Mouse (Mus musculus): ENCODE measurements around the gene Psmb11.
"Not testable (repeated sequence)": the region's sequence is repeated elsewhere in the genome, so short reads cannot be mapped to it uniquely, and the experiment has no call there.

Gene Psmb11

DNA sequence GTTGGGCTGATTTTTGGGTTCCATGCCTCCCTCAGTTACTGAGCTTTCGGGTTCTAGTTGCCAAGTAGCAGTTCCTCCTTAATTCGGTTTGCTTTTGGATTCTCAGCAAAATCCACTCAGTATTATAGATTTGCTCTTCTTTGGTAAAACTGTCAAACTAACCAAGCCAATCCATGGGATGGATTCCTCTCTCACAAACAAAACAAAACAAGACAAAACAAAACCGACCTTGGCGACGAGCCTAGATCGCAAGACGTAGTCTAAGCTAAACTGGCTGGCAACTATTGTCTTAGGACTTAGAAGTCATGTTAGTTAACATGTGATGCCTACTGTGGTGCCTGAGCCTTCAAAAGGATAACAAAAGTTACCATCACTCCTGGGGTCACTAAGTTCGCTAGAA lies 17.5 kb upstream of the Psmb11 start:
- DNase-seq: peak in 1 of 2 experiments; percentile 24

DNA sequence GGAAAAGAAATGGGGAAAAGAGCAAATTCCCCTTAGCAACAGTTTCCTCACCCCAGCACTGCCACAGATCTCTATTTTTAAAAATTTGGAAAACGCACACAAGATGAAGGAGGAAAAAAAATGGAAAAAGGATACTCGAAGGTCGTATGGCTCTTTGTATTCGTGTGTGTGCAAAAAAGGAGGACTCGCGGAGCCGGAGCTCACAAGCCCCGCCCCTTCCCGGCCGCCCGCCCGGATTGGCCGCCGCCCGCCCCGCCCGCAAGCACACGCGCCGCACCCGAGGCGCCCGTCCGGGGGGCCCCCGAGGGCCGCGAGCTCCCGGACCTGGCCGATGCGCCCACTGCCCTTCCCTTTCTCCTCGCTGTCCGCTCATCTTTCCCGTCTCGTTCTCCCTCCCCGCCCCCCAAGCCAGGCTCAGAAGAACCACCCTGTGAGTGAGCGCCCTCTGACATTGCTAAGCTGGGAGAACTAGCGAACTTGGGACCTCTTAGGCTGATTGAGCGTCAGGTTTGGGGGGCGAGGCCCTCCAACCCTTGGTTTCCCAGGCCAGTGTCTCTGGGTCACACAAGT lies 15.4 kb upstream of the Psmb11 start, which contains the start of gene 4931414P19Rik:
Gene 4931414P19Rik, minus strand, starts transcription at position 242 of the 570 bp plus-strand sequence.
- peak; percentile 88 to 91 for DNase-seq

DNA sequence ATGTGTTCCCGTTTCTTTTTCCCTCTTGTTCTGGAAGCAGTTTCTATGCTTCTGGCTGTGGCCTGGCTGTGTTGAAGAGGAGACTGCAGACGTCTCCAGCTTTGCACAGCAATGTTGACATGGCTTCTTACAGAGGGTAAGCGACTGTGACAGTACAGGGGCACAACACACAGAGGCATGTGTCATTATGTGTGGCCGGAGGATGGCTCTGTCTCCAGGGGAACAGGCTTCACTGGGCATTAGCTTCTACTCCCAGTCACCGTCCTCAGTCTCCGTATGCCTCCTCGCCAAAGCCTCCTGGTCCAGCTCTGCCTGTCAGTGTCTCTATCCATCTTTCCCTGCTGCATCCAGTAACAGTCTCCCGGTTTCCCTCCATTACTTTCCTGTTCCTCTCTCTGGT lies 14.0 kb upstream of the Psmb11 start:
- no peak for DNase-seq

DNA sequence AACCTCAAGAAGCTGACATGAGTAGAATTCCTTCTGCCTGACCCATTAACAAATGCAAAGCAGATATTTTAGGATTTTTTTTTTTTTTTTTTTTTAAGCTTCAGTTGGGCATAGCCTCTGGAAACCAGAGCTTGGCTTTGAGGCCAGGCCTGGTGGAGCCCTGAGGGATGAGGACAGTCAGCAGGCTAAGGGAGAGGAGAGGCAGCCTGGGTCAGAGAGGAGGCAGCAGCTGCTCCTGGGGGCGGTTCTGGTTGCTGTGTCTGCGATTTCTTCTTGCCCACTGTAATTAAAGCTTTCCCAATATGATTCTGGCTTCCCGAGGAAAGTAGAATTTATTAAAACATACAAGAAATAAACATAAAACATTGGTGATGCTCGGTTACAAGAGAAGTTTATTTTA lies 12.0 kb upstream of the Psmb11 start:
- DNase-seq: peak in 1 of 2 experiments; percentile 56

DNA sequence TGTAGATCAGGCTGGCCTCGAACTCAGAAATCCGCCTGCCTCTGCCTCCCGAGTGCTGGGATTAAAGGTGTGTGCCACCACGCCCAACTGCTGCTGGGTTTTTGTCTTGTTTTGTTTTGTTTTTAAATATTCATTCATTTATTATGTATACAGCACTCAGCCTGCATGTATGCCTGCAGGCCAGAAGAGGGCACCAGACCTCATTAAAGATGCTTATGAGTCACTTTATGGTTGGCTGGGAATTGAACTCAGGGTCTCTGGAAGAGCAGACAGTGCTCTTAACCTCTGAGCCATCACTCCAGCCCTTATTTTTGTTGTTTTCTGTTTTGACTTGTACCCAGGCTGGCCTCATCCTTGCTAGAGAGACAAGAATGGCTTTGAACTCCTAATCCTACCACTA lies 11.3 kb upstream of the Psmb11 start:
- DNase-seq: peak in 1 of 2 experiments; percentile 37

DNA sequence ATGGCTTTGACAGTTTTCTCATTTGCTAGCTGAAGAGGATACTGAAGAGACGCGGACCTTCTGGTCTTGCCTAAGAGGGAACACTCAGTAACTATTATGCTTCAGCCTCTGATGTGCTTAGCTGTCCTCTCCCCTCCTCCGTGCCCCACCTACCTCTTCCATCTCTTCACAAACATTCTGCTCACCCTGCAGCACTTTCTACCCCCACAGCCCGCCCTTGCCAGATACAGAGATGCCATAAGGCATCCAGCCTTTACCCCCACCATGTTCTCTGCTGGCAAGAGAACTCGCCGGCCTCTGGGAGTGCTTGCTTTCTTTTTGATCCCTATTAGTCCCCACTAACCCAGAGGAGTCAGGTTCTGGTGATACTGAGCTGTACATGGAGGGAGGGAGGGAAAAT lies 10.6 kb upstream of the Psmb11 start:
- DNase-seq: no peak

DNA sequence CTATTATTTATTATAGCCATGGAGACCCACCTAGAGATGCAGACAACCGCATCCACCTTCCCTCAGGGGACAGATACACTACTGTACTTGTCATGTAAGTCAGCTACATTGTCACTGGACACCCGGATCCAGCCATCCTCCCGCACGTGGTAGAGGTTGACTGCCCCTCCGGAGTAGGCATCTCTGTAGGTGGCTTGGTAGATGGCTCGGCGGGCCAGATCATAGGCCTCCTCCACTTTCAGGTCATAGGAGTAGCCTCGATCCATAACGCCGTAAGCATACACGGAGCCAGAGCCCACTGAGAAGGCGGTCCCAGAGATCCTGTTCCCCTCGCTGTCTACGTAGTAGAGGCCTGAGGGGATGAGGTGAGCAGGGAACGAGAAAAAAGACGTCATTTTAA lies 7.1 kb upstream of the Psmb11 start:
- not testable (repeated sequence) for DNase-seq

DNA sequence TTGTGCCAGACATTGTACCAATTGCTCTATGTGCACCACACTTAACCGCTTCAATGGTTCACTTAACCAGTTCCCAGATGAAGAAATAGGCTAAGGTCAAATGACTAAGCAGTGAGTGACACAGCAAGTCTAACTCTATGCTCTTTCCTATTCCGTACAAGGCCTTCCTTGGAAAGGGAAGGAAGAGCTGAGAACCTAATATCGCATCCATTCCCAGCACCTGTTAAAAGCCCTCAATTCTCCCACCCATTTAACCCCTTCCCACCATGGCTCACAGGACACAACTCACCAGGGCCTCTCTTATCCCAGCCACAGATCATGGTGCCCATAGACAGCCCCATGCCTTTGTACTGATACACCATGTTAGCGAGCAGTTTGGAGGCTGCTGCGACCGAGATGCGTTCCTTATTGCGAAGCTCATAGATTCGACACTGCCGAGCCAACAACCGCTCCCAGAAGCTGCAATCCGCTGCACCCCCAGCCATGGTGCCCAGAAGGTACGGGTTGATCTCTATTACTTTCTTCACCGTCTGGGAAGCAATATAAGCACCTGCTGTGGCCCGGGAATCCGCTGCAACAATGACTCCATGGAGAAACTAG lies 4.9 kb upstream of the Psmb11 start:
- DNase-seq: no peak

DNA sequence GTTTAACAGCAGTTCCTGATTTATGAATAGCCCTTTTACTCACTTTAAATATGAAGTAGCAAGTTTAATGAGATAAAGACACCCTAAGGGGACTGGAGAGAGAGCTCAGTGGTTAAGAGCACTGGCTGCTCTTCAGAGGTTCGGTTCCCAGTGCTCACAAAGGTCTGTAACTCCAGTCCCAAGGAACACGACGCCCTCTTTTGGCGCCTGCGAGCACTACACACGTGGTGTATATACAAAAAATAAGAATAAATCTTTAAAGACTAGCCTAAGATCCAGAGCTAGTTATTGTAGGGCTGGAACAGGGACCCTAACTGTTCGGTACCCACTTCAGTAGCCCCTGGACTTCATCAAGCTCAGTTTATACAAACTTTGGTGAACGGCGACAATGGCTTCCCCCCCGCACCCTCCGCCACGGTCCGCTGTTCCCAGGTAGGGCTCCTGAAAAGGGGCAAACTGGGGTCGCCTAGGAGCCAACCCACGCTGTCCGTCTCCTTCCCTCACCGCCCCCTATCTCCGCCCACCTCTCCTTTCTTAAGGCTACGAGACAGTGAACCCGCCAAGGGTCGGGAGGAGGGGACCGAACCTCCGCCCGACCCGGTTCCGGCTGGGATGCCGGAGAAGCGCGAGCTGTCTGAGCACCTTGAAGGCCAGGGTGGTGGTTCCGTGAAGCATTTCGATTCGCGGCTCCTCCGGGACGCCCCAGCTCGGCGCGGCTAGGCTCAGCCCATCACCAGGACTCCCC lies 3.9 kb upstream of the Psmb11 start:
- no peak for DNase-seq

DNA sequence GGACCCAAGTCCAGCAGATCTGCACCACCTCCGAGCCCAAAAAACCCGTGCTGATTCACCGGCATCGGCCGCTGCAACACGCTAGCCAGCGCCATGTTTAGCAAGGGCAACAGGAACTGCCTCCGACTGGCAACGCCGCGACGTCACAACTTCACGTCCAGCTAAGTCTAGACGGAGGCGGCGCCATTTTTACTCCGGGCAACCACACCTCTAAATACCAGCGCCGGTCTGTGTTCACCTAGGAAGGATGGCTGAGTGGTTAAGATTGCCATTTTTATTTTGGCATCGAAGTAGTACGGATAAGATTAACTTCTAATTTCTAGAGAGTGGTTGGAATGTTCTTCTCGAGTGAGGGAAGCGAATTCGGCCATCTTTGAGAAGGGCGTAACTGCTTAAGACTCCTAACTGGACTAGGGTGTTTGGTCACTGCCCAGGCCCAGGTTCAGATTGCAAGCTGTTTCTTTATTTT lies 3.3 kb upstream of the Psmb11 start, which contains the start of gene Psmb5:
Gene Psmb5, minus strand, starts transcription at position 126 of the 469 bp plus-strand sequence.
- DNase-seq: peak; percentile 90 to 92

DNA sequence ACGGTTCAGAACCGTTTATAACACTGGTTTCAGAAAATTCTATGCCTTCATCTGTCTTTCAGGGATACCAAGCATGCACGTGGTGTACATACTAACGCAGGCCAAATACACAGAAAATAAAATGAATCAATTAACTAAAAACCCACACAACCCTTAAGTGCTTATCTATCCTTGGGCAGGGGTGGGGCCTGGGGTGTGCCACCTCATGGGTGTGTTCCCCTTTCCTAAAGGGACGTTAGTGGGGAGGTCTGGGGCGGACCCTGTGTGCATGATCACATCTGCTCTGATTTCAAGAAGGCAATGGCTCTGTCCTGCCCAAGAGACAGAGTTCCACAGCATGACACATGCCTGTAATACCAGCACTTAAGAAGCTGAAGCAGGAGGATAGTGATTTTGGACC lies 2.1 kb downstream of the Psmb11 start:
- no peak for DNase-seq

DNA sequence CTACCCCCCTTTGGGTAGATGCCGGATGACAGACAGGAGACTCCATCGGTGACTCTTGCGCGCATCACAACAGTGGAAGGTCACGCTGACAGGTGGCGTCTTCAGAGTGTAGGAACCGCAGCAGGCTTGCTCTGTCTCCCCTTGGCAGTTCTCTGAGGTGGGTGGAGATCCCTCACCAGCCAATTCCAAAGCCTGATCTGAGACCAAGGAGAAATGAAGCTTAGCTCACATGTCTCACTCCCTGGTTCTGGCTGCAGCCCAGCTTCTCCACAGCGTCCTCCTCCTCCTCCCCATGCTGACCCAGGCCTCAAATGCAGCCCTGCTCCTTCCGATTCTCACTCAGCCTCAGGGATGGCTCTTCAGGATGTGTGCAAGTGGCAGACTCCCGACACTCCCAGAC lies 3.7 kb downstream of the Psmb11 start:
- DNase-seq: no peak

DNA sequence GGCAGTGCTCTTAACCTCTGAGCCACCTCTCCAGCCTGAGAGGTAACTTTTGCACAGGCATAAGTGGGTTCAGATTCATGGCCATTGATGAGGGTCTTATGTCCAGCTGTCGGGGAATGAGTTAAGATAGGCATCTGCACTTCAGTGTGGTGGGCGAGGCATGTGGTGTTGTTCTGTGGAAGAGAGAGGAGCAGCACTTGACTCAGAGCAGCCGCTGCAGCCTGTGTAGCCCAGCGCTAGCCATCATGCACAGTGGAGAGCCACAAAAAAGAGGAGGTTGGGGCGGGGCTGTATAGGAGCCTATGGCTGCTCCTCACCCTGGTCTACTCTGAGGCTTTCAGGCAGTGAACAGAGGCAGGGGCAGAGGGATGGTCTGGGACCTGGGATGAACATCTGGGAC lies 6.9 kb downstream of the Psmb11 start:
- DNase-seq: no peak

DNA sequence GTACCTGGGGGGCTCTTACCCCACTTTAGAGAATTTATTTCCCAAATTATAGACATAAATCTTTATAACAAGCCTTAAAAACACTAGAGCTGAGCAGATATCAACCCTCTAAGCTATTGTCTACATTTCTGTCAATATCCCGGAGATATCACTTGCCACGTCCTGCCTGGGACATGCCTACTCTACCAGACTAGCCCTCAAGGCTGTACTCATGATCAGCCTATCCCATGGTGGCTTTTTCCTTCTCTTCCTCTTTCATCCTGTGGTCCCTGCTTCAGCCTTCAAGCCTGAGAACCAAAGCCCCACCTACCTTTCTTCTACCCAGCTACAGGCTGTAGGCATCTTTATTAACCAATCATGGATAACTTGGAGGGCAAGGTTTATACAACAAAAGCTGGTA lies 8.6 kb downstream of the Psmb11 start:
- DNase-seq: no peak

DNA sequence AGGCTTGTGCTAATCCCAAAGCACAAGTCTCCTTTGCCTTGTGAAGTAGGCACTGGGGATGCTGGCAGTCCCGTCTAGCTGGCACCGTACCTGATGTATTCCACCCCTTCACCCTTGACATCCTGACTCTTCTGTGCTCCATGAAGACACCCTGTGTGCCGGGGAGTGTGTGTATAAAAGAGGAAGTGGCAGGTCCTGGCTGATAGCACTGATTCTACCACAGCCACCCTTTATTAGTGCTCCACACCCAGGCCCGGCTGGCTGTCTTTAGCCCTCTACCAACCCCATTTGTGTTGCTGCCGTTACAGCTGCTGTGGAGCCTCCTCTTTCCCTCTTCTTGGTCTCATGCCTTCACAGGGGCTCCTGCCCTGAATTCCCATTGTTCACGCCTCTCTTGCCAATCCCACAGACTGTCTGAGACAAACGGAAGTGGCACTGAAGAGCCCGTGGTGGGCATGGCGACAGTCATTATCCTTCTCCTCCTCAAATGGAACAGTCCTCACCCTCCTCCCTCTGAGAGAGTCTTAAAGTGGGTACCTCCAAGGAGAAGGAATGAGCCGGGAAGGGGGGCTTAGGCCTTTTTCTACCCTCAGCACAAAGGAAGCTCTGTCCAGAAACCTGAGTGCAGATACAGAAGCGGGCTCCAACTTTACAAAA lies 9.5 kb downstream of the Psmb11 start:
- DNase-seq: no peak

DNA sequence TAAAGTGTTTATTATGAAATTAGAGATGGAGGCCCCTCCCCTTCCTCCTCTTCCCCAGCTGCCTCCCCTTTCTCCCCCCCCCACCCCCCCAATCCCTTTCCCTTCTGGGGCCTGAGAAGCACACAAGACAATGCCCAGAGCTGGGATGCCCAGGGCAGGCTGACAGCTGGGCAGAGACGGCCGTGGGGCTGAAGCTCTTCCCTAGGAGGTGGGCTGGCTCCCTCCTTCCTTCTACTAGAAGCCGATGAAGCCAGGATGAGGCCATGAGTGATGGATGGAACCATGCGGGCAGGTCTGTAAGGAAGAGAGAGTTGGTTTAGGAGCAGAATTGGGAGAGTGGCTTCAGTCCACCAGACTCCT lies 10.0 kb downstream of the Psmb11 start:
- no peak for DNase-seq

DNA sequence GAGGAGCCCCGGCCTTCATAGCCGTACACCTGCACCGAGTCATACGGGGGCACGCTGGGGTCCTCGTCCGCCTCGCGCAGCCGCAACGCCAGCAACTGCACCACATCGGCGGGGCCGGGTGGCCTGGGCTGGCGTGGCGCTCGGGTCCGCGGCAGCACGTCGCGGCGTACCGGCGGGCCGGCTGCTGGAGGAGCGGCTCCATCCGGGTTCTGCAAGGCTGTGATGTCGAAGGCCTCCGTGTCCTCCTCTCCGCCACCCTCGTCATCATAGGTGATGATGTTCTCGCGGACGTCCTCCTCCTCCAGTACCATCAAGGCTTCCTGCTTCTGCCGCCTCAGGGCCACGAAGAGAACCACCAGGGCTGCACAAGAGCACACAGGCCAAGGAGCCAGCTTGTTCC lies 11.0 kb downstream of the Psmb11 start:
- DNase-seq: no peak

DNA sequence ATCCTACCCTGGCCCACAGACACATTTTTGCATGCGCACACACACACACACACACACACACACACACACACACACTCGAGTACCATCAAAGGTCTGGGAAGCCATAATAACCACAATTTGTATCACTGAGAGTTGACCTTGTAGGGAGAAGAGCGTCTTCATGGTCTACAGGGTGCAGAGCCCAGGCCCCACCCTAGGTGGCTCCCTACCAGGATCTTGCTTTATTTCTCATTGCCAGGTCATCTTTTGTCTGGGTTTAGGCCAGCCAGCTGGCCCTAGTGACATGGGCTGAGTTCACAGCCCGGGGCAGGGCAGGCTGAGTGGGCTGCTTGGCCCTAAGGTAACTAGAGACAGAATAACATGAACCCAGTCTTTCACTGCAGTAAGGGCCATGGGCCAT lies 12.9 kb downstream of the Psmb11 start:
- no peak for DNase-seq

DNA sequence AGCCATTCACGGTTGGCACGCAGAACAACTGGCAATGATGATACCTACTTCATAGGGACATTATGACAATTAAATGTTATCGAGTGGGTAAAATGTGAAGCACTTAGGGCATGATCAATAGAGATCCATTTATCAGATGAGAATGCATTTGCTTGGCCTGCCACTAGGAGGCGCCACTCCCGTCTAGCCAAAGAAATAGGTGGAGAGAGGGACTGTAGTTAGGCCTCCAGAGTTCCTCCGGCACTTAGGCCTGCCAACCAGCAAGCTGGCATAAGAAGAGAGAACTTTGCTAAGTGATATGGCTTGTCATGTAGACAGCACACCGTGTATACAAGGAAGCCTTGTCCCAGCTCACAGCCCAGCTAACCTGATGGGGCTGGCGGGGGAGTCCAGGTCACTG lies 15.7 kb downstream of the Psmb11 start:
- peak; percentile 38 to 58 for DNase-seq

DNA sequence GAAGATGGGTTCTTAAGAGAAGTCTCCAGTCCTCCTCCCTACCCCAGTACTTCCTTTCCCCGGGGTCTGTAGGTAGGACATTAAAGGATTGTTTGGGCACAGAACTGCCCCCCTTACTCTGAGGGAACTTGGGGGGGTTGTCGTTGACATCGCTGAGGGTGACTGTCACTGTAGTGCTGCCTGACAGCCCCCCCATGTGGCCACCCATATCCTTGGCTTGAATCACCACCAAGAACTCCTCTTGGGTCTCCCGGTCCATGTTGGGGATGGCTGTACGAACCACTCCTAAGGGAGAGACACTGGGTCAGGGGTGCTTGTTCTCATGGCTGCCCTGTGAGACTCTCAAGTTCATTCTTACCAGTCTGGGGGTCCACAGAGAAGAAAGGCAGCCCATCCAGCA lies 17.0 kb downstream of the Psmb11 start:
- DNase-seq: no peak

DNA sequence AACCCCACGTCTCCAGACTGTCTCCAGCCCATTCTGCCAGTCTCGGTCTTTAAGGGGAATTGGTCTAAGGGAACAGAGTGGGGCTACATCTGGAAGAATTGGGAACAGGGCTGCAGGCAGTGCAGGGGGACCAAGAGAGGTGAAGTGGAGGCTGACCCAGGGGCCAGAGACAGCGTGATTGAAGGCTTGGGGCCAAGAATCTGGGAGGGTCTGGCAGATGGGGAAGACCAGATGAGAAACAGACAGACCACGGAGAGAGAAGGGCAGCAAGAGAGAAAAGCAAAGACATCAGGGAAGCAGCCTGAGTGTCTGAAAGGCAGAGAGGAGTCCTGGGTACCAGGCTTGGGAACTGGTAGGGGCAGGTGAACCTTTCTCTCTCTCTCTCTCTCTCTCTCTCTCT lies 18.9 kb downstream of the Psmb11 start:
- no peak for DNase-seq

DNA sequence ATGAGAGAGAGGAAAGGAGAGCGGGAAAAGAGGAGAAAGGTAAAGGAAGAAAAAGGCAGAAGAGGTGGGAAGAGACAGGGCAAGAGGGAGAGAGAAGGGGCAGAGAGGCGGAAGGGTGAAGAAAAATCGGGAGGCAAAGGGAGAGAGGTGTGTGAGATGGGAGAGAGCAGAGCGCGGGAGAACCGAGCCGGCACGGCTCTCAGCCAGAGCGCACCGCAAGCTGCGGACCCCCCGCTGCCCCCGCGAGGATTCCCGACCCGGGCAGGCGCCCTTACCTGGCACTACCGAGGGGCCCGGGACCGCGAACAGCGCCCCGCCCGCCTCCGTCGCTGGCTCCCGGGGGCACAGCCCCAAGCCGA lies 19.7 kb downstream of the Psmb11 start, which contains the start of gene Gm17606:
Gene Gm17606, plus strand, starts transcription at position 7 of the 359 bp plus-strand sequence.
- no peak for DNase-seq

DNA sequence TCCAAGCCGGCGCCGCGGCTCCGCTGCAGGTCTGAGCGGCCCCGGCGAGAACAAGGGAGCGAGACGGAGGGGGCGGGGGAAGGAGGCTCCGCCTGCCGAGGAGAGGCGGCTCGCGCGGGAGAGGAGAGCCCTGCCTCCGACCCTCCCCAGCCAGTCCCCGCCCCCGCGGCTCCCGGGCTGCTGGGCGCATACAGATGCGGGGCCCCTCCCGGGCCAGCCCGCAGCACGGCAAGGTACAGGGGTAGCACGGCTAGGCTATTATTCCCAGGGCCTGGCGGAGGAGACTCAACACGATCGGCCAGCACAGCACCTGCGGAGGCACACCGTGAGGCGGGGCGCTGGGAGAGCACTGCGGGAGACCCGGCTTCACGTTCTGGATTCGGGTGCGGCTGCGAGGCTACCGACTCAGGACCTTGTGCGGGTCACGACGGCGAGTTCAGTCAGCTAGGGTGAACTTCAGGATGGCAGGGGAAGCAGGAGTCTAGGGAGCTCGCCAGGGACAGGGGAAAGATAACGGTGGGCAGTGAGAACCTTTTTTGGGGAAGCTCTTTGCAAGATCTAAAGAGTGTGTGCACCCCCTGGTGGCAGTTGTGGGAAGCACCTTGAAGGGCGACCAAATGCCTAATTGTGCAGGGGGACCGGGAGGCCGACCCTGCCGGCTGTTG lies 20.2 kb downstream of the Psmb11 start, which contains the start of gene Cdh24:
Gene Cdh24, minus strand, starts transcription at position 60 of the 665 bp plus-strand sequence.
- peak; percentile 92 to 93 for DNase-seq
